Mouse (Mus musculus) myocyte (in vitro differentiated cells): ENCODE measurements at regions not wholly inside any gene's neighbourhood (a gene's known extent, or its start where the extent isn't known, plus 50 kb on each side); places are given as distances from the start of the nearest gene placed in this dataset.

Source experiments
- H3K27me3 ChIP-seq: one replicate; pipeline ENCODE4 v1.6.1; 2011; ENCODE audit not compliant: control insufficient read depth, insufficient read depth, insufficient read length
- H3K36me3 ChIP-seq: one replicate; pipeline ENCODE4 v1.6.1; 2011; ENCODE audit not compliant: control insufficient read depth, insufficient read depth
- H3K4me2 ChIP-seq: one replicate; pipeline ENCODE4 v1.6.1; 2011; ENCODE audit warnings: low read depth, control low read depth
- H3K4me3 ChIP-seq: one replicate; pipeline ENCODE4 v1.5.1; 2011; ENCODE audit warnings: mild to moderate bottlenecking, control low read depth, moderate library complexity
- H3K79me2 ChIP-seq: one replicate; pipeline ENCODE4 v1.6.1; 2011; ENCODE audit not compliant: control insufficient read depth, insufficient read depth
- H3ac ChIP-seq: one replicate; pipeline ENCODE4 v1.6.1; 2011; ENCODE audit not compliant: control insufficient read depth, insufficient read length
- CEBPB ChIP-seq: IDR thresholded peaks from 2 replicates; pipeline ENCODE4 v1.6.1; 2011; ENCODE audit warnings: mild to moderate bottlenecking, moderate library complexity; ENCODE audit not compliant: poor library complexity, insufficient read depth, severe bottlenecking
- E2F4 ChIP-seq: IDR thresholded peaks from one replicate; pipeline ENCODE4 v1.6.1; 2011; ENCODE audit warnings: mild to moderate bottlenecking, control low read depth, moderate library complexity; ENCODE audit not compliant: insufficient read depth
- MAX ChIP-seq: IDR thresholded peaks from one replicate; pipeline ENCODE4 v1.6.1; 2011; ENCODE audit warnings: low read depth, mild to moderate bottlenecking, control low read depth
- MYOD1 ChIP-seq, 3 experiments: IDR thresholded peaks; one replicate each; pipeline ENCODE4 v1.6.1; 2011; ENCODE audit warnings: control low read depth in 2 of 3, low read depth in 2 of 3, mild to moderate bottlenecking in 2 of 3, moderate library complexity in 1 of 3; ENCODE audit not compliant: insufficient read length in 2 of 3, control insufficient read depth in 1 of 3
- MYOG ChIP-seq, 3 experiments: IDR thresholded peaks; one replicate each; pipeline ENCODE4 v1.6.1; 2011; ENCODE audit warnings: control low read depth in 2 of 3, low read depth in 2 of 3, mild to moderate bottlenecking in 2 of 3; ENCODE audit not compliant: insufficient read length in 2 of 3, control insufficient read depth in 1 of 3, insufficient read depth in 1 of 3
- POLR2A ChIP-seq: IDR thresholded peaks from one replicate; pipeline ENCODE4 v1.6.1; 2011; ENCODE audit warnings: low read depth, mild to moderate bottlenecking, control low read depth, moderate library complexity; ENCODE audit not compliant: insufficient read length
- POLR2AphosphoS2 ChIP-seq: IDR thresholded peaks from one replicate; pipeline ENCODE4 v1.6.1; 2011; ENCODE audit warnings: low read depth, control low read depth; ENCODE audit not compliant: insufficient read length
- REST ChIP-seq: IDR thresholded peaks from one replicate; pipeline ENCODE4 v1.6.1; 2011; ENCODE audit warnings: mild to moderate bottlenecking, control low read depth, moderate library complexity; ENCODE audit not compliant: insufficient read depth, insufficient read length
- SRF ChIP-seq: IDR thresholded peaks from one replicate; pipeline ENCODE4 v1.6.1; 2011; ENCODE audit warnings: low read depth; ENCODE audit not compliant: control insufficient read depth, insufficient read length
- TCF12 ChIP-seq: IDR thresholded peaks from one replicate; pipeline ENCODE4 v1.6.1; 2011; ENCODE audit warnings: mild to moderate bottlenecking, control low read depth; ENCODE audit not compliant: poor library complexity, insufficient read depth, severe bottlenecking
- TCF3 ChIP-seq: IDR thresholded peaks from one replicate; pipeline ENCODE4 v1.6.1; 2011; ENCODE audit warnings: low read depth, control low read depth; ENCODE audit not compliant: insufficient read length
- USF1 ChIP-seq: IDR thresholded peaks from one replicate; pipeline ENCODE4 v1.6.1; 2011; ENCODE audit warnings: low read depth, mild to moderate bottlenecking, control low read depth, moderate library complexity

GRCm38 (mm10) chr7:63990312-63991028 lies 51.8 kb upstream of the Klf13 start:
- no peaks in the 10 kb centered on the region for H3K79me2 ChIP-seq
- H3K27me3 ChIP-seq, result no peaks in the 10 kb centered on the region
- no peak for TF ChIP-seq MAX
- no peak for TF ChIP-seq CEBPB
- TF ChIP-seq MYOD1 (IDR thresholded peaks at IDR 0.05; ENCODE audit: control insufficient read depth in 1 of 3, insufficient read length in 2 of 3, low read depth in 2 of 3), result no peak
- TF ChIP-seq POLR2A, result no peak
- no peak overlapping the region for H3ac ChIP-seq
- H3K36me3 ChIP-seq, result no peaks in the 10 kb centered on the region
- no peak overlapping the region for H3K4me3 ChIP-seq
- H3K4me2 ChIP-seq, result no peak overlapping the region

GRCm38 (mm10) chr7:63989736-63990135 lies 51.0 kb upstream of the Klf13 start:
- Histone ChIP-seq H3K36me3 (no peaks in the 10 kb centered on the region), H3K79me2 (no peaks in the 10 kb centered on the region), H3K27me3 (no peaks in the 10 kb centered on the region), H3K4me2 (no peak overlapping the region), H3K4me3 (no peak overlapping the region), H3ac (no peak overlapping the region)
- TF ChIP-seq USF1 (no peak), MAX (no peak), POLR2A (no peak), REST (no peak), SRF (no peak), E2F4 (no peak), TCF12 (no peak), MYOD1 (IDR thresholded peaks at IDR 0.05; ENCODE audit: control insufficient read depth in 1 of 3, insufficient read length in 2 of 3, low read depth in 2 of 3) (no peak), POLR2AphosphoS2 (no peak), TCF3 (no peak), CEBPB (no peak), MYOG (IDR thresholded peaks at IDR 0.05; ENCODE audit: control insufficient read depth in 1 of 3, insufficient read depth in 1 of 3, insufficient read length in 2 of 3, low read depth in 2 of 3) (no peak)
